ENCODE assay signal across 21 mouse cellular contexts in the genomic region with DNA sequence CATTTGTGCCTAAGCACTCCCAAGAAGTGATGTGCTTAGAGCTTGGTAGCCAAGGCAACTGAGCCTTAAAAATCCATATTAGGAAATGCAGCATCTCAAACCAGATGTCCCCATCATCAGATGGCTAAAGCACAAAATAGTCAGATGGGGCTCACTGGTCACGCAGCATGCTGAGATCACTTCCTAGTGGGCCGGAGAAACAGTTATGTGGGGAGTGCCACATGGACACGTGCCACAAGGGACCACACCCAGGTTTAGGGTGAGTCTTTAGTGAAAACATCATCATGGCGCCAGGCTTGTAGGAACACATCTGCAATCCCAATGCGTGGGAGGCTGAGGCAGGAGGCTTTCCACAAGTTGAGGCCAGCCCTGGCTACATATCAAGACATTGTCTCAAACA. TPM values are rescaled to one million over a fixed set of nuclear protein-coding genes. Genes with fewer than 3 reads are reported as not detected.
DNase-seq lines count a peak whose midpoint lies in the region.
"Had no signal": no experiment of that assay in that cellular context is flagged by ENCODE, and none has a peak within 500 bp of the region (broad histone marks: within the 10 kb centered on the region; RNA-seq: fewer than 3 reads in every experiment).

No protein-coding gene starts in this region.

- peak; percentile 64 for DNase-seq in ES-CJ7 (ENCODE audit: low read depth, low spot score)
- DNase-seq in R1 (ENCODE audit: low read depth, low spot score): peak; percentile 73
- peak; percentile 58 for DNase-seq in ZHBTc4 (ENCODE audit: low read depth, low spot score)
- DNase-seq in urinary bladder, adult 18-20 months (ENCODE audit: low spot score in 2 of 2): no peak
- no peak for DNase-seq in right cerebral cortex, postnatal 10 days (ENCODE audit: low spot score in 2 of 2)
- no peak for DNase-seq in adrenal gland, postnatal 14 days
- DNase-seq: adrenal gland, adult 2 months; adrenal gland, adult 8-10 months; adrenal gland, postnatal 10 days; adrenal gland, postnatal 25 days; adrenal gland, postnatal 36 days; B cell, adult 2 months; cerebellum, adult 11 months; cerebellum, adult 11-12 months; cerebellum, adult 18-20 months; cerebellum, adult 2 months; cerebellum, adult 8-10 months; cerebellum, adult 9-10 months; cerebellum, adult 9-11 months had no signal

RNA-seq across cellular contexts. Expression of gene Kcnq1, which starts 10.4 kb away (rescaled TPM):
- 4.4 and 6.1 TPM in 2 replicates for total RNA-seq in adrenal gland, postnatal 14 days (2021)
- total RNA-seq: CH12.LX, G1E had no signal

RNA-seq across cellular contexts. Expression of gene Trpm5, which starts 22.1 kb away (rescaled TPM):
- total RNA-seq in adrenal gland, postnatal 14 days (2021): 0.59 and 0.68 TPM in 2 replicates

RNA-seq across cellular contexts. Expression of gene Tssc4, which starts 47.5 kb away (rescaled TPM):
- total RNA-seq in adrenal gland, postnatal 14 days (2021): 32.2 and 33.3 TPM in 2 replicates

Comparison
In these comparisons a context has a peak if more than half of its experiments do, and no peak if none do; other contexts are left out.
1. DNase-seq: peak in ES-CJ7 (single experiment), R1 (single experiment) and ZHBTc4 (single experiment); none in urinary bladder, adult 18-20 months (0 of 2), right cerebral cortex, postnatal 10 days (0 of 2) and adrenal gland, postnatal 14 days (single experiment).